Mouse (Mus musculus) gastrocnemius, adult 8-10 months (tissue): ENCODE measurements around the gene Cops3. TPM values are rescaled to one million over a fixed set of nuclear protein-coding genes. Genes with fewer than 3 reads are reported as not detected.
"Not testable (repeated sequence)": the region's sequence is repeated elsewhere in the genome, so short reads cannot be mapped to it uniquely, and the experiment has no call there.

Experiments used
- DNase-seq, 2 experiments: peaks; one replicate each; pipeline ENCODE4 v3.0.0; 2022; ENCODE audit warnings: low spot score in 2 of 2
- total RNA-seq, 4 experiments: library from RNA; stranded (reverse); gene quantifications; 2 replicates each; pipeline ENCODE4 v1.2.4; 2022

Gene Cops3
- total RNA-seq = 10 to 100 TPM; 77.3 to 93.6 (median 89.8) TPM

DNA sequence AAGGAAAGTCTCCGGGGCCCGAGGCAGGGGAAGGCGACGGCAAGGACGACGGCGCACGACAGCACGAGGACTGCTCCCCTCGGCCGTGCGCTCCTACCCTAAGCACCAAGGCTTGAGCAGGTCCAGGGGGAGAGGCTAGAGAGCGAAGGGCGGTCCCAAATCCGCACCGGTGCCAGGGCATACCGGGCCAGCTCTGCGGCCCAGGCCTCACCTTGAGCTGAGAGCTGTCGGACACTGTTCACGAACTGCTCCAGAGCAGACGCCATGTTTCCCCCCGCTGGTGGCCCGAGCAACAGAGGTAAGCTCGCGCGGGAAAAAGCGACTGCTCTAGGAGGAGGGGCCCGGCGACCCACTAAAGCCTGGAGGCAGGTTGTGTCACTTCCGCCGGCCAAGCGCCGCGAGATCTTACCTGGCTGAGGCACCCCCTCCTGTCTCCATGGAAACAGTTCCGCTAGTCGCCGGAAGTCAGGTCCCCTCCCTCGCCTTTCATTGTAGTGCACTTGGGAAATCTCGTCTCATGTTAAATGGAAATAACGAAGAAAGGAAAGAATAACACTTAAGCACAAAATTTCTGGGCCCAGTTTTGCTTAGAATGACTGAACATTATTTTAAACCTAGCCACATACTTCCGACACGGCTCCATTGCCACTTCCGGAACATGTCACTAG, at the start of gene Cops3:
Gene Cops3, minus strand, starts transcription at position 380 of the 668 bp plus-strand sequence.
- peak; percentile 90 to 93 for DNase-seq

- no peak for DNase-seq
Measured at GRCm38 (mm10) chr11:59888151-59888550, 48.5 kb upstream of the Cops3 start.

DNA sequence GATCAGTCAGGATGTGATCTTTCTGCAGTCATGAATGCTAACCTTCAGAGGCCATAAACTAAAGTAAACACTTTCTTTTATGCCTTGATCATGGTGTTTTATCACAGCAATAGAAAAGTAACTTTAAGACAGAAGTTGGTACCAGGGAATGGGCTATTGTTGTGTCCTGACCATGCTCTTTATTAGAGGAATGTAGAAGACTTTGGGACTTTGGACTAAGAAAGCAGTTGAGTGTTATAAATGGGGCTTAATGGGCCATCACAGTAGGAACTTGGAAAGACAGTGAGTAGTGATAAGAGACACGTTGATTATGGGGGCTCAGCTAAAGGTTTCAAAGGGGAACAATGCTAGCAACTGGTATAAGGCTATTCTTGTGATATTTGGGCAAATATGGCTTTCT, 47.3 kb upstream of the Cops3 start:
- DNase-seq = no peak

DNA sequence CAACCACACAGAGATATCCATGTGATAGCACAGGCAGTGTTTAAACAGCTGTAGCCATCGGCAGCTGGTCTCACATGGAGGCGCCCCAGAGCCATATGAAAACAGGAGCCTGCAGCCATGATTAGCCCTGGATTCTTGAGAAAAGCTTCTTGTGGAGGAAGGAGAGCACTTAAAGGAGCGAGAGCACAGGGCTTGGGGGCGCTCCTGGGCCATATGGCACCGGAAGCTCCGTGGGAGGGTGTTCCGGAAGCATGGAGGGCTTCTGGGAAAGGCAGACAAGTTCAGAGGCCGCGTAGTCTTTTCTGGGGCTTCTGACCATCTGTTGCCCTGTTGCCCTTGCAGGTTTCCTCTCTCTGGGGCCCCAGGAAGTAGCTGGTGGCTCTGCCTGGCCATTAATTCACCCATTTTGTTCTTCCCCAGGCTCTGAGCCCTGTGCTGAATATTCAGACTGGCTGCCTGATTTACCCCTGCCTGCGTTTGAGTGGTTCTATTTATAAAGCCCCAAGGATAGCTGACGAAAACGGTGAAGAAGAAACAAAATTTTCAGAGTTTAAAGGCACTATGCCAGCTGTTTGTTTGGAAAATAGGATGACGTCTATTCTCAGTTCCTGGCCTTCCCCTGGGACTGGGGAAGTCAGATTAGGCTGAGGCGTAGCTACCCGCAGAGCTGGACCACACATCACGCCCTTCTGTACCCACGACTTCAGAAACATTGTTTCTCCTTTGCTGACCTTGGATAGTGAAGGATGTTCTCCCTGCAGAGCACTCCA, 45.8 kb upstream of the Cops3 start:
- DNase-seq = no peak

DNA sequence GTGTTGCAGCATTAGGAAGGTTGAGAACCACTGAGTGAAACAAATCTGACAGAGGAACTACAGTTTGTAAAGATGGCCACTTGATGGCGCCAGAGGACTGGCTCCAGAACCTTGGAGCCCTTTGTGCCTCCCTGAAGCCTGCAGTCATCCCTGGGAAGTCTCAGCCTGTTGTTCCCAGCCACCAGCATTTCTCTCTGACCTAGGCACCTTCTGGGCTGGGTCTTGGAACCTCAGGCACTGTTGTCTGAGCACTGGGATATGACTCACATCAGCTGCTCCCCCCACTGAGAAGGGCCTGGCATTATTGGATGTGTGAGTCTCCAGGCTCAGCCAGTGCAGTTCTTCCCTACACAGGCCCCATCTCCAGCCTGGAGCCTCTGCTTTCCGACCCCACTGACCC, 40.4 kb upstream of the Cops3 start:
- DNase-seq = peak; percentile 24 to 32

DNA sequence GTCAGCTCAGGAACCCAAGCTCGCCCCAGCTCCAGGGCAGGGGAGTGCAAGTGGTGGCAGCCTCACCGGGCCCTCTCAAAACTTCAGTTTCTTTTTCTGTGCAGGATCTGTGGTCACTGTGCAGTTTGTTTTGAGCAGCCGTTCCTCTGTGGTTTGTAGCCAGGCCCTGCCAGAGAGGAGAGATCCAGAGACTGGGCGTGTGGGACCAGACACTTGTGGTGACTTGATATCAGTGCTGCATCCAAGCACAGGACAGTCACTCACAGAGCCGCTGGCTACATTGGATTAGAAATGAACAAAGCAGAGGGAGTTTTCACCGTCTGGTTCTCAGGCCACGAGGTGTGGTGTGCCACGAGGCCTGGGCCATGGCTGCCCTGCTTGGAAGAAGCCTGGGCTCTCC, 32.5 kb upstream of the Cops3 start:
- no peak for DNase-seq

- no peak for DNase-seq
Measured at GRCm38 (mm10) chr11:59864316-59864715, 24.7 kb upstream of the Cops3 start.

DNA sequence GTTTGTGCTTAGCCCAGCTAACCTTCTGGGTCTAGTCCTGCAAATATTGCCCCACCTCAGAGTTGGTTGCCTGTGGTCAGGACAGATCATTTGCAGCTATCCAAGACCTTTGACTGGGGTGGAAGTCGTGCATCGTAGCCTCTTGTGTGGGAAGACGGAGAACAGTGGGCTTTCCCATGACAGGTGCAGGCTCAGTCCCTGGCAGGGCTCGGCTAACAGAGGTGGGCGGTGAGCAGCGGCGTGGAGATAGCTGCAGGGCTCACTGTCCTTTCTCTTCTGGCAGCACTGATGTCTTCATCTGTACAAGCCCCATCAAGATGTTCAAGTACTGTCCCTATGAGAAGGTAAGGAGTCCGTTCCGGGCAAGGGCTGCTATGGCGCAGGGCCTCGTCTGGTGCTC, 20.8 kb upstream of the Cops3 start:
- DNase-seq = no peak

GRCm38 (mm10) chr11:59852865-59853264, 13.2 kb upstream of the Cops3 start:
- DNase-seq = no peak

GRCm38 (mm10) chr11:59847891-59848884, 8.6 kb upstream of the Cops3 start:
- DNase-seq = peak; percentile 50 to 64

DNA sequence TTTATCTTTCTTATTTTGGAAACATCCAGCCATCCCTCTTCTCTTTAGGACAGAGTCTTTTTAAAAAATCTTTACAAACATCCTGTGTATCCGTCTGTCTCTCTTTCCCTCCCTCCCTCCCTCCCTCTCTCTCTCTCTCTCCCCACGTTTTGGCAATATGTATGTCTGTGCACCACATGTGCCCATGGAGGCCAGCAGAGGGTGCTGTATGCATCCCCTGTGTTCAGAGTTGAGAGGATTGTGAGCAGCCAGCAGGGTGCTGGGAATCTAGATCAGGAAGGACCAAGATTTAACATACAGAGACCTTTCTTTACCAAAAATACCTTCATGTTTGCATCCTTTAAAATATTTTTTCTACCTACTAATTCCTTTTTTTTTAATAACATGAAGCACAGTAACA, 7.5 kb upstream of the Cops3 start:
- DNase-seq = peak in 1 of 2 experiments; percentile 33

GRCm38 (mm10) chr11:59846311-59846710, 6.7 kb upstream of the Cops3 start:
- DNase-seq = no peak

DNA sequence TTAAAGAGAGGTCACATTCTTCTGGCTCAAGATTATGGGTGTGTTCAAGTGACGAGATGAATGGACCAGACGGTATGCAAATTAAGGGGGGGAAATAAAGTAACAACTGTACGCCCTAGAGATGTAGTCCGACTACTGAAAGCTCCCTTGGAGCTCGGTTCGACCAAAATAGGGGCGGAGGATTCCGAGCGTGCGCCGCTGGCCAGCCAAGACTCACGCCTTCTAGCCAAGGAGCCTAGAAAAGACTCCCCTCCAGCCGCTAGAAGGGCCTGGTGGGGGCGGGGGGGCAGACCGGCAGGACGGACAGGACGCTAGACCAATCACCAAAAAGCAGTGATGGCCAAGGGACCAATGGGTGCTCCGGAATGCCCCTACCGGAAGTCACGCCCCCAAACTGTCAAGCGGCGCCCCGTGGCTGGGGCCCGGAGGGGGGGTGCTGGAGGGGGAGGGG, 605 bp downstream of the Cops3 start, which contains the start of gene Nt5m:
Gene Nt5m, plus strand, starts transcription at position 440 of the 451 bp plus-strand sequence.
- DNase-seq = peak; percentile 88 to 89

- DNase-seq = no peak
Measured at GRCm38 (mm10) chr11:59838426-59838825, 1.2 kb downstream of the Cops3 start.

GRCm38 (mm10) chr11:59837789-59838188, 1.8 kb downstream of the Cops3 start:
- DNase-seq = not testable (repeated sequence)

- no peak for DNase-seq
Measured at GRCm38 (mm10) chr11:59821625-59822024, 18.0 kb downstream of the Cops3 start.

- no peak for DNase-seq
Measured at GRCm38 (mm10) chr11:59817916-59818315, 21.7 kb downstream of the Cops3 start.

DNA sequence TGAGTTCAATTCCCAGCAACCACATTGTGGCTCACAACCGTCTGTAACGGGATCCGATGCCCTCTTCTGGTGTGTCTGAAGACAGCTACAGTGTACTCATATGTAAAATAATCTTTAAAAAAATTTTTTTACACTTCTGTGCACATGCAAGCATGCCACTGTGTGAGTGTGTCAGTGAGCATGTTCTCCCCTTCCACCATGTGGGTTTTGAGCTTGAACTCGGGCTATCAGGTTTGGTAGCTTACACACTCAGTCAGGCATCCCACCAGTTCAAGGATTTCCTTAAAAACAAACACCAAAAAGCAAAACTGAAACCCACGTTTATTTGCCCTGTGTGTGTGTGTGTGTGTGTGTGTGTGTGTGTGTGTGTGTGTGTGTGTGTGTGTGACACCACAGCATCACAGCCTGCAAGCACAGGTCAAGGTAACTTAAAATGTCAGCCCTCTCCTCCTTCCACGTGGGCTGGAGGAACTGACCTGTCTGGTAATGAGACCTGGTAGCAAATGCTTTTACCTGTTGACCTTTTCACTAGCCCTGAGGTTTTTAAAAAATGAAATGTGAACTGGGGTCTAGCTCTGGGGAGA, 24.1 kb downstream of the Cops3 start:
- no peak for DNase-seq

GRCm38 (mm10) chr11:59814936-59815335, 24.7 kb downstream of the Cops3 start:
- DNase-seq = no peak

- DNase-seq = no peak
Measured at GRCm38 (mm10) chr11:59814311-59814710, 25.3 kb downstream of the Cops3 start.

- no peak for DNase-seq
Measured at GRCm38 (mm10) chr11:59813276-59813675, 26.4 kb downstream of the Cops3 start.
